Mouse (Mus musculus) CH12.LX (cell line): Measurements from ENCODE around the gene Ano1. TPM values are rescaled to one million over a fixed set of nuclear protein-coding genes. Genes with fewer than 3 reads are reported as not detected.

Source experiments
- DNase-seq: peaks from one replicate; pipeline ENCODE4 v3.0.0-alpha.2; 2013; ENCODE audit errors: extremely low read depth
- H3K27ac ChIP-seq: 2 replicates; pipeline ENCODE4 v1.5.1; 2012; ENCODE audit warnings: low read depth, mild to moderate bottlenecking, control low read depth, moderate library complexity; ENCODE audit not compliant: insufficient read depth
- H3K27me3 ChIP-seq: replicated peaks from 2 replicates; pipeline ENCODE3; 2012; ENCODE audit warnings: inconsistent platforms
- H3K36me3 ChIP-seq, 2 experiments: replicated peaks in 1 of 2; 2 replicates each; pipeline versions ENCODE3 to v1.6.1; 2012; ENCODE audit warnings: inconsistent platforms in 1 of 2, low read length in 1 of 2, mild to moderate bottlenecking in 1 of 2, mixed read lengths in 1 of 2, moderate library complexity in 1 of 2; ENCODE audit not compliant: control insufficient read depth in 1 of 2, insufficient read depth in 1 of 2
- H3K4me1 ChIP-seq, 2 experiments: 2 replicates each; pipeline ENCODE4 v1.6.1; 2012; ENCODE audit warnings: inconsistent platforms in 1 of 2, moderate library complexity in 1 of 2; ENCODE audit not compliant: insufficient read depth in 2 of 2, control insufficient read depth in 1 of 2
- H3K4me2 ChIP-seq: 2 replicates; pipeline ENCODE4 v1.6.1; 2012; ENCODE audit warnings: low read depth, mild to moderate bottlenecking, control low read depth; ENCODE audit not compliant: poor library complexity, insufficient read depth, severe bottlenecking
- H3K4me3 ChIP-seq, 3 experiments: fragments of 150-350 bp in 1 of 3; sonication (generic) in 1 of 3; replicated peaks in 1 of 3; 2 replicates each; pipeline versions ENCODE3 to v1.5.1; 2011 to 2012; ENCODE audit warnings: low read depth in 2 of 3, low read length in 2 of 3, mild to moderate bottlenecking in 2 of 3, moderate library complexity in 2 of 3, control low read depth in 1 of 3, improper control_type of control experiment in 1 of 3, inconsistent platforms in 1 of 3, mixed read lengths in 1 of 3; ENCODE audit not compliant: poor library complexity in 1 of 3
- H3K79me2 ChIP-seq: replicated peaks from 2 replicates; pipeline ENCODE4 v1.6.1; 2012; ENCODE audit warnings: mild to moderate bottlenecking, moderate library complexity; ENCODE audit not compliant: control insufficient read depth, poor library complexity, insufficient read depth, severe bottlenecking; ENCODE audit errors: extremely low read depth
- H3K9ac ChIP-seq: 2 replicates; pipeline ENCODE4 v1.6.1; 2012; ENCODE audit warnings: low read depth, mild to moderate bottlenecking, control low read depth, moderate library complexity; ENCODE audit not compliant: insufficient read depth
- H3K9me3 ChIP-seq: replicated peaks from 2 replicates; pipeline ENCODE3; 2012; ENCODE audit warnings: low read length, inconsistent platforms, mixed read lengths
- BHLHE40 ChIP-seq: IDR thresholded peaks from 2 replicates; pipeline ENCODE4 v1.6.1; 2011; ENCODE audit warnings: mild to moderate bottlenecking, low read depth, low read length, improper control_type of control experiment
- CHD1 ChIP-seq: IDR thresholded peaks from 2 replicates; pipeline ENCODE4 v1.6.1; 2012; ENCODE audit warnings: low read depth, low read length, improper control_type of control experiment, inconsistent platforms
- CHD2 ChIP-seq: IDR thresholded peaks from 2 replicates; pipeline ENCODE4 v1.6.1; 2011; ENCODE audit warnings: low read length, improper control_type of control experiment
- CTCF ChIP-seq, 2 experiments: IDR thresholded peaks in 1 of 2; conservative IDR thresholded peaks in 1 of 2; 2 replicates each; pipeline ENCODE4 v1.5.1; 2011 to 2012; ENCODE audit warnings: low read depth in 2 of 2, low read length in 2 of 2, improper control_type of control experiment in 1 of 2, inconsistent platforms in 1 of 2, mild to moderate bottlenecking in 1 of 2, moderate library complexity in 1 of 2
- ELF1 ChIP-seq: IDR thresholded peaks from 2 replicates; pipeline ENCODE4 v1.6.1; 2014; ENCODE audit warnings: low read depth, mild to moderate bottlenecking, inconsistent platforms, low read length, improper control_type of control experiment
- ETS1 ChIP-seq: conservative IDR thresholded peaks from 2 replicates; pipeline ENCODE4 v1.6.1; 2012; ENCODE audit warnings: low read depth, mild to moderate bottlenecking, inconsistent platforms, low read length, improper control_type of control experiment, moderate library complexity
- GABPA ChIP-seq: IDR thresholded peaks from 2 replicates; pipeline ENCODE4 v1.6.1; 2012; ENCODE audit warnings: low read depth, low read length, improper control_type of control experiment, inconsistent platforms; ENCODE audit not compliant: insufficient replicate concordance
- JUN ChIP-seq: IDR thresholded peaks from 2 replicates; pipeline ENCODE4 v1.6.1; 2011; ENCODE audit warnings: low read depth, mild to moderate bottlenecking, low read length, improper control_type of control experiment, moderate library complexity; ENCODE audit not compliant: insufficient read depth
- JUND ChIP-seq: conservative IDR thresholded peaks from 2 replicates; pipeline ENCODE4 v1.6.1; 2011; ENCODE audit warnings: low read depth, low read length, improper control_type of control experiment
- KAT2A ChIP-seq: IDR thresholded peaks from 2 replicates; pipeline ENCODE4 v1.6.1; 2012; ENCODE audit warnings: low read length, improper control_type of control experiment, inconsistent platforms; ENCODE audit not compliant: insufficient replicate concordance
- MAFK ChIP-seq: IDR thresholded peaks from 2 replicates; pipeline ENCODE4 v1.6.1; 2011; ENCODE audit warnings: low read length, improper control_type of control experiment; ENCODE audit not compliant: insufficient replicate concordance
- MAX ChIP-seq: IDR thresholded peaks from 2 replicates; pipeline ENCODE4 v1.6.1; 2011; ENCODE audit warnings: low read length, improper control_type of control experiment
- MAZ ChIP-seq: IDR thresholded peaks from 2 replicates; pipeline ENCODE4 v1.6.1; 2012; ENCODE audit warnings: low read depth, mild to moderate bottlenecking, inconsistent platforms, low read length, improper control_type of control experiment, moderate library complexity
- MEF2A ChIP-seq: IDR thresholded peaks from 2 replicates; pipeline ENCODE4 v1.6.1; 2014; ENCODE audit warnings: low read depth, mild to moderate bottlenecking, inconsistent platforms, low read length, improper control_type of control experiment, borderline replicate concordance
- MXI1 ChIP-seq: IDR thresholded peaks from 2 replicates; pipeline ENCODE4 v1.6.1; 2011; ENCODE audit warnings: mild to moderate bottlenecking, low read depth, low read length, improper control_type of control experiment
- NELFE ChIP-seq: IDR thresholded peaks from 2 replicates; pipeline ENCODE4 v1.6.1; 2011; ENCODE audit warnings: low read depth, low read length, improper control_type of control experiment
- NRF1 ChIP-seq: IDR thresholded peaks from 2 replicates; pipeline ENCODE4 v1.6.1; 2014; ENCODE audit warnings: low read depth, mild to moderate bottlenecking, inconsistent platforms, low read length, improper control_type of control experiment, moderate library complexity
- PAX5 ChIP-seq: IDR thresholded peaks from 2 replicates; pipeline ENCODE4 v1.6.1; 2012; ENCODE audit warnings: low read length, inconsistent platforms, mixed read lengths
- POLR2AphosphoS2 ChIP-seq: IDR thresholded peaks from 2 replicates; pipeline ENCODE4 v1.6.1; 2011; ENCODE audit warnings: low read depth, low read length, improper control_type of control experiment
- UBTF ChIP-seq: IDR thresholded peaks from 2 replicates; pipeline ENCODE4 v1.6.1; 2012; ENCODE audit warnings: low read depth, mild to moderate bottlenecking, inconsistent platforms, low read length, improper control_type of control experiment, moderate library complexity
- USF1 ChIP-seq: IDR thresholded peaks from 2 replicates; pipeline ENCODE4 v1.6.1; 2014; ENCODE audit warnings: low read depth, mild to moderate bottlenecking, inconsistent platforms, low read length, improper control_type of control experiment
- USF2 ChIP-seq: conservative IDR thresholded peaks from 2 replicates; pipeline ENCODE4 v1.6.1; 2011; ENCODE audit warnings: low read depth, low read length, improper control_type of control experiment
- ZKSCAN1 ChIP-seq: IDR thresholded peaks from 2 replicates; pipeline ENCODE4 v1.6.1; 2012; ENCODE audit warnings: low read depth, inconsistent platforms, low read length, improper control_type of control experiment, borderline replicate concordance
- ZMIZ1 ChIP-seq: IDR thresholded peaks from 2 replicates; pipeline ENCODE4 v1.6.1; 2012; ENCODE audit warnings: low read depth, mild to moderate bottlenecking, inconsistent platforms, low read length, improper control_type of control experiment
- ZNF384 ChIP-seq: IDR thresholded peaks from 2 replicates; pipeline ENCODE4 v1.6.1; 2012; ENCODE audit warnings: low read depth, low read length, improper control_type of control experiment, inconsistent platforms
- dilution Hi-C: fragments of 300-500 bp; cut with MboI; formaldehyde crosslinking; loops from 2 replicates; pipeline ENCODE4 v1.14.3; 2020; ENCODE audit warnings: low sequenced_read_pairs; ENCODE audit not compliant: extremely low pct_unique_long_range_greater_than_20kb, extremely low pct_ligation_motif_present
- in situ Hi-C: fragments of 300-500 bp; cut with MboI; formaldehyde crosslinking; loops from 3 replicates; pipeline ENCODE4 v1.14.3; 2019; ENCODE audit warnings: low sequenced_read_pairs, low pct_ligation_motif_present, low pct_unique_long_range_greater_than_20kb, mixed read lengths
- polyA plus RNA-seq: library from polyadenylated mRNA; unstranded; fragments of >175 nt; gene quantifications from 2 replicates; pipeline ENCODE4 v1.2.1, GENCODE M21; 2012; ENCODE audit warnings: low read depth; ENCODE audit not compliant: insufficient read length
- total RNA-seq, 2 experiments: library from RNA; depleted of rRNA; stranded (reverse); fragments of 300-350 nt in 1 of 2; fragments of >200 nt in 1 of 2; gene quantifications; 2 replicates each; pipeline ENCODE4 v1.2.3; 2012 to 2014

The Ano1 gene
- total and polyA plus RNA-seq, 3 experiments = not detected

- no peak overlapping the region for H3K9ac ChIP-seq
- no peak for DNase-seq
Observed at GRCm38 (mm10) chr7:144612351-144612750, 139.4 kb downstream of the Ano1 start.

GRCm38 (mm10) chr7:144611595-144611994 is 140.2 kb downstream of the Ano1 start:
- Histone ChIP-seq H3K4me1 (no peaks in the 10 kb centered on the region), H3K27me3 (peaks cover 91% of the 10 kb centered on the region), H3K4me2 (no peak overlapping the region), H3K4me3 (no peak overlapping the region), H3K79me2 (no peaks in the 10 kb centered on the region), H3K9ac (no peak overlapping the region), H3K27ac (no peak overlapping the region), H3K9me3 (no peaks in the 10 kb centered on the region), H3K36me3 (no peaks in the 10 kb centered on the region)
- dilution Hi-C loops (no loop called here), in situ Hi-C loops (loop anchor here (10.0 kb wide), 1 partner anchor 133 kb away; no protein-coding TSS in a partner anchor)
- TF ChIP-seq JUND (no peak), POLR2AphosphoS2 (no peak), MXI1 (no peak), PAX5 (no peak), ZKSCAN1 (no peak), GABPA (no peak), ETS1 (no peak), USF1 (no peak), ZMIZ1 (no peak), MAX (no peak), UBTF (no peak), ZNF384 (no peak), JUN (no peak)
- no peak for DNase-seq

More at GRCm38 (mm10) chr7:144612351-144612750, 139.4 kb downstream of the Ano1 start:
- Histone ChIP-seq H3K9me3 (no peaks in the 10 kb centered on the region), H3K36me3 (no peaks in the 10 kb centered on the region), H3K4me2 (no peak overlapping the region)
- TF ChIP-seq CHD2 (no peak), KAT2A (no peak), USF2 (no peak), MAFK (no peak), ELF1 (no peak), MEF2A (no peak), NELFE (no peak), NRF1 (no peak), MAZ (no peak), ETS1 (no peak), ZKSCAN1 (no peak), CHD1 (no peak), CTCF (conservative IDR thresholded peaks at IDR 0.05 in 1 of 2, IDR thresholded peaks at IDR 0.05 in 1 of 2; ENCODE audit: low read depth in 2 of 2, low read length in 2 of 2) (no peak), BHLHE40 (no peak), USF1 (no peak)
- TF ChIP-seq, all 38 proteins: peak for 0
- no peak overlapping the region for H3K4me3 ChIP-seq
- no peaks in the 10 kb centered on the region for H3K4me1 ChIP-seq
- H3K27me3 ChIP-seq = peaks cover 90% of the 10 kb centered on the region
- no peak overlapping the region for H3K27ac ChIP-seq
- in situ Hi-C loops = loop anchor here (10.0 kb wide), 1 partner anchor 132 kb away; no protein-coding TSS in a partner anchor
- no peaks in the 10 kb centered on the region for H3K79me2 ChIP-seq
- dilution Hi-C loops = no loop called here
